Mouse (Mus musculus) brain, embryonic 14.5 days (tissue): Measurements from ENCODE around the gene Mgat4a.

Experiments
- CTCF ChIP-seq: fragments of 200-500 bp; IDR thresholded peaks from 2 replicates; pipeline ENCODE4 v1.5.1; 2012; ENCODE audit warnings: inconsistent platforms, mild to moderate bottlenecking, moderate library complexity, borderline replicate concordance; ENCODE audit not compliant: insufficient read depth, insufficient read length; ENCODE audit errors: extremely low read depth
- POLR2A ChIP-seq: fragments of 200-500 bp; IDR thresholded peaks from 2 replicates; pipeline ENCODE4 v1.6.1; 2012; ENCODE audit warnings: mild to moderate bottlenecking, inconsistent platforms, borderline replicate concordance; ENCODE audit not compliant: poor library complexity, insufficient read depth, insufficient read length, severe bottlenecking; ENCODE audit errors: extremely low read depth

DNA sequence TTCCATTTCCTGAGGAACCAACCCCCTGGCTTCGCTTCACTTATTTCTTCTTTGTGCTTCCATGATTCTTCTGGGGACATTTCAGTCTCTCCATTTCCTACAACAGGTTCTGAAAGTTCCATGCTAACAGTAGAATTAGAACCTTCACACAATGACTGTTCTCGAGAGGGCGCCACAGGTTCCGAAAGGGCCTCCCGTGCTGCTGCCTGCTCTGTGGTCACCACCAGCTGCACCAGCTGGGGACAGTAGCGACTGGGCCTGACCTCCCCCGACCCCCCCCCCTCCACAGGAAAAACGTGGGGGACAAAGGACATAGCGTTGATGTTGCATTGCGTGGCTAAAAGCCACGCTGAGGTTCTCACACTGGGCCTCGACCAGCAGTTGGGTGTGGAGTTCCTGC lies 52.3 kb downstream of the Mgat4a start:
- TF ChIP-seq POLR2A: no peak
- no peak for TF ChIP-seq CTCF
